Mouse (Mus musculus): Measurements from ENCODE around the gene Evc. TPM values are rescaled to one million over a fixed set of nuclear protein-coding genes. Genes with fewer than 3 reads are reported as not detected.

Gene Evc
- polyA plus RNA-seq, 1 experiment from 2014 or later, result 28.8 TPM

GRCm38 (mm10) chr5:37337696-37338095 is 1.0 kb upstream of the Evc start:
- Histone ChIP-seq H3K27ac (peak overlapping the region; percentile 92), H3K27me3 (ENCODE audit: poor library complexity, severe bottlenecking) (peaks cover 8% of the 10 kb centered on the region), H3K36me3 (replicated peaks) (peaks cover 30% of the 10 kb centered on the region), H3K9me3 (no peaks in the 10 kb centered on the region), H3K4me3 (peak overlapping the region; percentile 78), H3K4me1 (peaks cover 66% of the 10 kb centered on the region)
- 61% methylated on average over 3 of the region's 3 CpGs for WGBS
- DNase-seq (ENCODE audit: extremely low spot score, low spot score), result no peak

GRCm38 (mm10) chr5:37335061-37335460 is 1.6 kb downstream of the Evc start:
- WGBS, result 69% methylated on average over 3 of the region's 3 CpGs
- peaks cover 59% of the 10 kb centered on the region for H3K4me1 ChIP-seq

DNA sequence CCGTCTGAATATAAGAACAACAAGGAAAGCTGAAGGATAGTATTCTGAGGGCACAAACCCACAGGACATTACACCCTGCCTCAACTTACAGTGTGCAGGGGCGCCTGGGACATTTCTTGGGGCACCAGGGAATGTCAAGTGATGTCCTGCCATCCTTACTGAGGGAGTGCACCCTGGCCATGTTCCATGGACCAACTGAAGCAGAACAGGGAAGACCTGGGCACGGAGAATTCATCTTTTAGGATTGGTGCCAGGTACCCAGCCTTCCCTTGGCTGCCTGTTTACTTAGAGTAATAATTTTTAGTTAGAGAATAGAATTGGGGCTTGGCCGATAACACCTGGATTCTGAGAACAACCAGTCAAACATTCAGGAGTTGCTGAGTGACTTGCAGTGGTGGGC is 4.6 kb downstream of the Evc start:
- H3K4me3 ChIP-seq, result no peak overlapping the region
- peaks cover 65% of the 10 kb centered on the region for H3K36me3 ChIP-seq (replicated peaks)
- H3K9me3 ChIP-seq, result no peaks in the 10 kb centered on the region
- H3K27me3 ChIP-seq (ENCODE audit: poor library complexity, severe bottlenecking), result no peaks in the 10 kb centered on the region
- H3K27ac ChIP-seq, result no peak overlapping the region
- WGBS, result 87% methylated on average over 4 of the region's 4 CpGs
- H3K4me1 ChIP-seq, result peaks cover 29% of the 10 kb centered on the region
- no peak for DNase-seq (ENCODE audit: extremely low spot score, low spot score)

More at GRCm38 (mm10) chr5:37335061-37335460, 1.6 kb downstream of the Evc start:
- Histone ChIP-seq H3K4me3 (no peak overlapping the region), H3K27me3 (ENCODE audit: poor library complexity, severe bottlenecking) (peaks cover 8% of the 10 kb centered on the region), H3K9me3 (no peaks in the 10 kb centered on the region), H3K36me3 (replicated peaks) (peaks cover 36% of the 10 kb centered on the region), H3K27ac (no peak overlapping the region)
- DNase-seq (ENCODE audit: extremely low spot score, low spot score), result no peak

GRCm38 (mm10) chr5:37331133-37331505 is 5.6 kb downstream of the Evc start:
- DNase-seq (ENCODE audit: extremely low spot score, low spot score), result no peak
- Histone ChIP-seq H3K4me3 (no peak overlapping the region), H3K9me3 (no peaks in the 10 kb centered on the region), H3K4me1 (peaks cover 19% of the 10 kb centered on the region), H3K27ac (no peak overlapping the region), H3K36me3 (replicated peaks) (peaks cover 74% of the 10 kb centered on the region), H3K27me3 (ENCODE audit: poor library complexity, severe bottlenecking) (no peaks in the 10 kb centered on the region)
- WGBS, result 91% methylated on average over 2 of the region's 2 CpGs

DNA sequence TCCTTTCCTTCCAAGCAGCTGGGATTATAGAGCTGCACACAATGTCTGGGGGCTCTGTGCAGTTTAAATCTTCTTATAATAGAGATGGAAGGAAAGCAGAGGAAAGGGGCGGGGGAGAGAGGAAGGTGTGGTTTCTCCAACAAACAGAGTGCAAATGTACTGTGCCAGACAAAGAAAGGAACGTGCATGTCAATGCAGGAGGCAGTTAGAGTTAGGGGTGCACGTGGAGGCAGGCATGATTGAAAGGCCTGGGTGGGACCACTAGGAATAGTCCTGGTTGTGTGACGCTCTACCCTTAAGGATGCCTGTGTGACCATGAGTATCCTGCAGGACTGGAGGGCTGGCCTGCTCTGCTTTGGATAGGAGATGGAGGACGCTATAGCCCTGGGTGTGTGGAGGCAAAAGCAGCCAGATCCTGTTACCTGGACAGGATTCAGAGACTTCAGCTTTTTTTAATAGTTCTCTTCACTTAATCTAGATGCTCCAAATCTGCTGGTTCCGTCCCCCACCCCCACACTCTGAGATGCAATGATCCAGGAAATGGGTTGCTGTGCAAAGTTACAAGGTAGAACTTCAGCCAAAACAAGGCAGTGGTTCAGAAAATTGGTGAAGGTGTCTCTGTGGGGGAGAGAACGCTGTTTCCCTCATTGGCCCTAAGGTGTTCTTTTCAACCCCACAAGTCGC is 6.1 kb downstream of the Evc start:
- peaks cover 80% of the 10 kb centered on the region for H3K36me3 ChIP-seq (replicated peaks)
- H3K27me3 ChIP-seq (ENCODE audit: poor library complexity, severe bottlenecking), result no peaks in the 10 kb centered on the region
- H3K4me3 ChIP-seq, result no peak overlapping the region
- H3K27ac ChIP-seq, result no peak overlapping the region
- H3K4me1 ChIP-seq, result peaks cover 14% of the 10 kb centered on the region
- DNase-seq (ENCODE audit: extremely low spot score, low spot score), result no peak
- WGBS, result 88% methylated on average over 8 of the region's 8 CpGs
- no peaks in the 10 kb centered on the region for H3K9me3 ChIP-seq

DNA sequence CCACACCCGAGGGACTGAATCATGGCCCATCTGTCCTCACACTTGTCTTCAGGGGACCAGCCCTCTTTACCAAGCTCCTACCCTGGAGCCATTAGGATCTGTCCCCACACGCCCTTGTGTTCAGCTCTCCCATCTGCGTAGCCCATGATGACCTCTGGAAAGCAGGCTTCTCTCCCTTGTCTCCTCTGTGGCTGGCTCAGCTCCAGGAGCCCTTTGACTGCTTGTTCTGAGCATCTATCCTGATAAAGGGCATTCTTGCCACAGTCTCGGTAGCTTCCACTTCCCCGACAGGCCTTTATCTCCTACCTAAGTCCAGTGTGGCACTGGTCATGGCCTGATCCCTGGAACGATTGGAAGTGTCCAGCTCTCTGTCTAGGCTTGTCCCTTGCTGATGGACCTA is 10.0 kb downstream of the Evc start:
- Histone ChIP-seq H3K9me3 (no peaks in the 10 kb centered on the region), H3K4me1 (no peaks in the 10 kb centered on the region), H3K4me3 (no peak overlapping the region), H3K36me3 (replicated peaks) (peaks cover 99% of the 10 kb centered on the region), H3K27ac (no peak overlapping the region), H3K27me3 (ENCODE audit: poor library complexity, severe bottlenecking) (no peaks in the 10 kb centered on the region)
- no peak for DNase-seq (ENCODE audit: extremely low spot score, low spot score)
- 95% methylated on average over 6 of the region's 6 CpGs for WGBS

DNA sequence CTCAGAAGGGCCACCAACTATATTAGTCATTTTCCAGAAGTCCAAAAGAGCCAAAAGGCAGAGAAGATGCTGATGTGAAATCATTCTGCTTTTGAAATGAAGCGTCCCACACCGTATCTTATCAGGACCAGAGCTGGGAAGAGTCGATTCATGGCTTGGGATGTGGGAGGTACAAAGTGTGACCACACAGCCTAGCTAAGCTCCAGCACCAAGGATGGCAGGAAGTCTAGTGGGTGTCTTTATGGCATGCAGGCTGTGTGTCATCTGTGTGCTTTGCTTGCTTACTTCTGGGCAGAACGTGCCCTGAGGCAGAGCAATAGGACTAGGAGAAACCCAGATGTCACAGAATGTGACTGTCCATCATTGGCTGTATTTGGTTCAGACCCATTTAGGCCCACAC is 15.9 kb downstream of the Evc start:
- no peak overlapping the region for H3K4me3 ChIP-seq
- peaks cover 100% of the 10 kb centered on the region for H3K36me3 ChIP-seq (replicated peaks)
- H3K27ac ChIP-seq, result no peak overlapping the region
- DNase-seq (ENCODE audit: extremely low spot score, low spot score), result no peak
- H3K27me3 ChIP-seq (ENCODE audit: poor library complexity, severe bottlenecking), result no peaks in the 10 kb centered on the region
- WGBS, result 90% methylated on average over 4 of the region's 4 CpGs
- no peaks in the 10 kb centered on the region for H3K4me1 ChIP-seq
- peaks cover 3% of the 10 kb centered on the region; the same call in 1 of the 2 replicates for H3K9me3 ChIP-seq

DNA sequence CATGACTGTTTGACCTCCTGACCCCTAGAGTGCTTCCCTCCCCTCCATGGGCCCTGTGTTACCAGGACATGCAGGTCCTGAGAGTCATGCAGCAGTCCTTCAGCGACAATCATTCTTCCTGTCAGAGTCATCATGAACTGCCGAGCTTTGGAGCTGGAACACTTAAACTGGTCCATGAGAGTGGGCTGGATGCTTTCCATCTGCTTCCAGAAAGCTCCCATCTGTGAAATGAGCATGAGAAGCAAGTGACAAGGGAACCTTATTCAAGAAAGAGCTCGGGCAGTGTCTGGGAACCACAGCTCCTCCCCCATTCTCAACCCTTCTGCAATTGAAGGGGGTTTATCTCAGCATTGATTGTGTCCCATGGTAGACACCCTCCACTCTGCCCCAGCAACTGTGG is 16.5 kb downstream of the Evc start:
- Histone ChIP-seq H3K4me3 (no peak overlapping the region), H3K4me1 (no peaks in the 10 kb centered on the region), H3K27me3 (ENCODE audit: poor library complexity, severe bottlenecking) (no peaks in the 10 kb centered on the region), H3K36me3 (replicated peaks) (peaks cover 100% of the 10 kb centered on the region), H3K9me3 (peaks cover 9% of the 10 kb centered on the region; the same call in 1 of the 2 replicates), H3K27ac (no peak overlapping the region)
- no peak for DNase-seq (ENCODE audit: extremely low spot score, low spot score)
- 91% methylated on average over 3 of the region's 3 CpGs for WGBS

DNA sequence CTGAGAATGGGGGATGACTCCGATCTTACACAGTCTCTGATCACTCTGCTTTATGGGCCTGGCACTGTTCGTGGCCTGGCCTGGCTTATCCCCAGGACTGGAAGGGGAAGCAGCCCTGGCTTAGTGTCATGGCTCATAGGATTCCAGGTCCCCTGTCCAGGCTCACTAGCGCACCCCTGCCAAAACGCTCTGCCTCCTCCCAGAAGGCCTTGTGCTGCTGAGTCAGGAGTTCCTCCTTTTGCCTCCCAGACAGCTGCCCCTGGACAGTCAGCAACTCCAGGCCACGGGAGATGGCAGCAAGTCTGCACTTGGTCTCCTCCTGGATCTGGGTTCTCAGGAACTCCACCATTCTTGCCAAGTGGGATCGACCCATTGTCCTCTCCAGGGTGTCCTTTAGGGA is 18.0 kb downstream of the Evc start:
- Histone ChIP-seq H3K4me1 (no peaks in the 10 kb centered on the region), H3K36me3 (replicated peaks) (peaks cover 100% of the 10 kb centered on the region), H3K27me3 (ENCODE audit: poor library complexity, severe bottlenecking) (no peaks in the 10 kb centered on the region), H3K4me3 (no peak overlapping the region), H3K27ac (no peak overlapping the region), H3K9me3 (peaks cover 11% of the 10 kb centered on the region; the same call in 1 of the 2 replicates)
- DNase-seq (ENCODE audit: extremely low spot score, low spot score), result no peak
- WGBS, result 93% methylated on average over 6 of the region's 6 CpGs

GRCm38 (mm10) chr5:37312980-37313722 is 23.5 kb downstream of the Evc start:
- no peak overlapping the region for H3K4me3 ChIP-seq
- no peak overlapping the region for H3K27ac ChIP-seq
- H3K4me1 ChIP-seq, result no peaks in the 10 kb centered on the region
- peaks cover 11% of the 10 kb centered on the region; the same call in 1 of the 2 replicates for H3K9me3 ChIP-seq
- 92% methylated on average over 12 of the region's 12 CpGs for WGBS
- no peak for DNase-seq (ENCODE audit: extremely low spot score, low spot score)
- H3K36me3 ChIP-seq (replicated peaks), result peaks cover 100% of the 10 kb centered on the region
- no peaks in the 10 kb centered on the region for H3K27me3 ChIP-seq (ENCODE audit: poor library complexity, severe bottlenecking)

DNA sequence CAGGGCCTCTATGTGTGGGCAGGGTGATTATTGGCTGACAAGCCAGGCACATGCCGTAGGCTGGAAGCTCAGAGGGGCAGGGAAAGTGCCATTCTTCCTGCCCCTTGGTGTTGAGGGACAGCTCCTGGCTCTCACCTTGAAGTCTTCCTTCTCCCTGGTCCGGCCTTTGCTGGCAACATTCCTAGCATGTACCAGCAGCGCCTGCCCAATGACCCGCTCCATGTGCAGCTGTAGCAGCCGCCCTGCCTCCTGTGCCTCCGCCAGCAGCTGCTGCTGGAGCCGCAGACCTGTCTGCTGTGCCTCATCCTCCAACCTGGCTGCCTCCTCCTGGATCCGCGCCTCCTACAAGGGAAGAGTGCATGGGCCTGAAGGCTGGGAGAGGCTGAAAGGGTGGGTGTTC is 26.7 kb downstream of the Evc start:
- Histone ChIP-seq H3K9me3 (0 out of 2 replicates have a peak, but pooled peaks cover under 1% of the 10 kb centered on the region), H3K4me3 (no peak overlapping the region), H3K4me1 (no peaks in the 10 kb centered on the region), H3K27me3 (ENCODE audit: poor library complexity, severe bottlenecking) (no peaks in the 10 kb centered on the region), H3K27ac (no peak overlapping the region), H3K36me3 (replicated peaks) (peaks cover 97% of the 10 kb centered on the region)
- 88% methylated on average over 9 of the region's 9 CpGs for WGBS
- no peak for DNase-seq (ENCODE audit: extremely low spot score, low spot score)

- no peaks in the 10 kb centered on the region for H3K4me1 ChIP-seq
- H3K27ac ChIP-seq, result no peak overlapping the region
- no peaks in the 10 kb centered on the region for H3K9me3 ChIP-seq
- peaks cover 37% of the 10 kb centered on the region for H3K36me3 ChIP-seq (replicated peaks)
- peak; percentile 30 for DNase-seq (ENCODE audit: extremely low spot score, low spot score)
- no peaks in the 10 kb centered on the region for H3K27me3 ChIP-seq (ENCODE audit: poor library complexity, severe bottlenecking)
- H3K4me3 ChIP-seq, result no peak overlapping the region
- 29% methylated on average over 7 of the region's 7 CpGs for WGBS
Observed at GRCm38 (mm10) chr5:37298370-37298769, 38.3 kb downstream of the Evc start.

GRCm38 (mm10) chr5:37296717-37297116 is 40.0 kb downstream of the Evc start:
- WGBS, result 89% methylated on average over 10 of the region's 10 CpGs

More at GRCm38 (mm10) chr5:37296717-37297116, 40.0 kb downstream of the Evc start:
- Histone ChIP-seq H3K9me3 (no peaks in the 10 kb centered on the region), H3K36me3 (replicated peaks) (peaks cover 31% of the 10 kb centered on the region), H3K27ac (no peak overlapping the region), H3K27me3 (ENCODE audit: poor library complexity, severe bottlenecking) (no peaks in the 10 kb centered on the region), H3K4me3 (no peak overlapping the region), H3K4me1 (no peaks in the 10 kb centered on the region)
- DNase-seq (ENCODE audit: extremely low spot score, low spot score), result no peak
